Mouse (Mus musculus) T-helper 17 cell (primary cell): Measurements from ENCODE around the gene Tmcc1.

ENCODE experiments used
- in situ Hi-C, 2 experiments: fragments of 300-600 bp; cut with MboI, MseI; formaldehyde crosslinking; loops; 1 replicate in 1 of 2; 2 replicates in 1 of 2; pipeline ENCODE4 v1.15.1; 2025; ENCODE audit warnings: high pct_unique_total_duplicates in 2 of 2

Gene Tmcc1

DNA sequence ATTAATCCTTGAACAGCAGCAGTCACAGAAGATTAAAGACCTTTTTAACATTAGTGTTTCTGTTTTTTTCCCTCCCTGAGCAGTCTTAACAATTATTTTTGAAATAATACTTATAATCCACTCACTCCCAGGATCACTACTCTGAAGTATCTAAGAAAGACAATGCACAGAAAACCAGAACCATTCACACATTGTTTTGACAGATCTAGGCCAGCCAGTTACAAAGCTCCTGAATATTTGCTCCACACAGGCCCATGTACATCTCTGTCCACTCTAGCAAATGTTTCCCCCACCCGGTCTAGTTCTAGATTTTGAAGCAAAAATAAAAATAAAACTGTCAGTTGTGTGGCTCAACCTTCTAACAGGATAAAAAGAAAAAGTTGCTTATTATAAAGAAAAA is 45.9 kb downstream of the Tmcc1 start:
- in situ Hi-C loops: loop anchor here in 1 of 2 experiments (25.0 kb wide), 1 partner anchor 260 kb away; no protein-coding TSS in a partner anchor

DNA sequence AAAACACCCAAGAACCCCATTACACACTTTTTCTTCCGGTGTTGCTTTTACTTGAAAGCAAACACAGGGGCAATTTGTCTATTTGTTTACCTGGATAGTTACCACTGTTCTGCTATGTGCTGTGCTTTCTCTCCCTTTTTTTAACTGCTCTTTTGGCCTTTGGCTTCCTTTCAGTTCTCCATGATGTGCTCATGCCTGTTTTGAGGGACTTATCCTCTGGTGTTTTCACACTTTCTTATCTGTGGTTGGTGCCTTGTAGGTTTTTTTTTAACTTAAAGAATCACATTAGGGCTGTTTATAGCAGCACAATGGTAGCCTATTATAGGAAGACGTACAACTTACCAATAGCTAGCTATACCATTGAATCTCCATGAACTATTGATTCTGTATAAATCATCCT is 51.6 kb downstream of the Tmcc1 start:
- in situ Hi-C loops: loop anchor here in 1 of 2 experiments (25.0 kb wide), 1 partner anchor 254 kb away; no protein-coding TSS in a partner anchor

GRCm38 (mm10) chr6:116140782-116141181 is 52.5 kb downstream of the Tmcc1 start:
- in situ Hi-C loops: loop anchor here in 1 of 2 experiments (25.0 kb wide), 1 partner anchor 253 kb away; no protein-coding TSS in a partner anchor

- in situ Hi-C loops: loop anchor here (5.0 to 25.0 kb wide), 3 partner anchors 132 to 252 kb away; no protein-coding TSS in a partner anchor
These were observed 54.0 kb downstream of the Tmcc1 start for GRCm38 (mm10) chr6:116139143-116139856.

- in situ Hi-C loops: loop anchor here (5.0 to 25.0 kb wide), 3 partner anchors 129 to 249 kb away; no protein-coding TSS in a partner anchor
These were observed 57.2 kb downstream of the Tmcc1 start for GRCm38 (mm10) chr6:116135971-116136632.

DNA sequence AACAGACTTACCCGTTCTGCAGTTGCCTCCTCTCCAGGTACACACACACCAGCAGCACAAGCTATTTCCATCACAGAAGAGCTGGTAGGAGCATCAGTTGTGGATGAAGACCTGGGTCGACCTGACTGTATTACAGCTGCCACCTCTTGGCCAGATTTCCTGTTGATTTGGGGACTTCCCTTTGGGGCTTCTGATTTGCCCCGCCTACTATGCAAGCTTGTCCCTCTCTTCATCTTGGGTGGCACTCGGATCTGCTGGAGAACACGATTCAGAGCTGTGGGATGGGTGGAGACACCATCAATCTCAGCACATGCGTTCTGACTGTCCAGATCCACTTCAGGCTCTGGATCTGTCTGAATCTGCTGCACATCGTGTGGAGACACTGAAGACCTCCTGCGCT is 59.5 kb downstream of the Tmcc1 start:
- in situ Hi-C loops: loop anchor here (10.0 to 25.0 kb wide), 2 partner anchors 239 to 246 kb away; no protein-coding TSS in a partner anchor

DNA sequence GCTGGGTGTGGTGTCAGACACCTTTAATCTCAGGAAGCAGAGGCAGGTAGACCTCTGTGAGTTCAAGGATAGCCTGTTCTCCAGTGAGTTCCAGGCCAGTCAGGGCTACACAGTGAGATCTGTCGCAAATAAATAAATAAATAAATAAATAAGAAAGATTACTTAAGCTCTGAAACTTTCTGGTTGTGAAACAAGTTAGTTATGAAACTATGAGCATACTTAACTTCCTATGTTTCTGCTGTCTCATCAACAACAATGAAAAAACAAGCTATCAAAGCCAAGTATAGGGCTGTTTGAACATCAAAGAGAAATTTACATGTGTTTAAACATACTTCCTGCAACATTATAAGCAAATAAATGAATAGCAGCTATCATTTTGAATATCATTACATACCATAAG is 61.5 kb downstream of the Tmcc1 start:
- in situ Hi-C loops: loop anchor here (10.0 to 25.0 kb wide), 2 partner anchors 237 to 244 kb away; no protein-coding TSS in a partner anchor

- in situ Hi-C loops: loop anchor here in 1 of 2 experiments (25.0 kb wide), 1 partner anchor 241 kb away; no protein-coding TSS in a partner anchor
These were observed 64.6 kb downstream of the Tmcc1 start for GRCm38 (mm10) chr6:116128710-116129109.

DNA sequence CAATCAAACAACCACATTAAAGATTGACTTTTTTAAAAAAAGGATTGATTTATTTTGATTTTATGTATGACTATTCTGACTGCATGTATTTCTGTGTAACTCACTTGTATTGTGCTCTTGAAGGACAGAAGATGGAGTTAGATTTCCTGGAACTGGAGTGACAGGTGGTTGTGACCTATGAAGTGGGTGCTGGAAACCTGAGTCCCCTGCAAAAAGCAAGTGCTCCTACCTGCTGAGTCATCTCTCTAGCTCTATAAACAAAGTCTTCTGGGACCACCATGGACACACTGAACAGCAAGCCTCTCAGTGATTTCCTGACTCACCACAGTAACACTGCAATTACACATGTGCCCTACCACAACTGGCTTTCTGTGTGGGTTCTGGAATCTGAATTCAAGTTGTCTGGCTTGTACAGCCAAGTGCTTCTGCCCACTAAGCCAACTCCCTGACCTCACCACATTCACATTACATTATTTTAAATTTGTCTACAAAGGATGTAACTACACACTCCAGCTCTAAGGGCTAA is 65.3 kb downstream of the Tmcc1 start:
- in situ Hi-C loops: loop anchor here in 1 of 2 experiments (25.0 kb wide), 1 partner anchor 241 kb away; no protein-coding TSS in a partner anchor

- in situ Hi-C loops: loop anchor here in 1 of 2 experiments (25.0 kb wide), 1 partner anchor 239 kb away; no protein-coding TSS in a partner anchor
These were observed 66.7 kb downstream of the Tmcc1 start for GRCm38 (mm10) chr6:116126577-116126976.

DNA sequence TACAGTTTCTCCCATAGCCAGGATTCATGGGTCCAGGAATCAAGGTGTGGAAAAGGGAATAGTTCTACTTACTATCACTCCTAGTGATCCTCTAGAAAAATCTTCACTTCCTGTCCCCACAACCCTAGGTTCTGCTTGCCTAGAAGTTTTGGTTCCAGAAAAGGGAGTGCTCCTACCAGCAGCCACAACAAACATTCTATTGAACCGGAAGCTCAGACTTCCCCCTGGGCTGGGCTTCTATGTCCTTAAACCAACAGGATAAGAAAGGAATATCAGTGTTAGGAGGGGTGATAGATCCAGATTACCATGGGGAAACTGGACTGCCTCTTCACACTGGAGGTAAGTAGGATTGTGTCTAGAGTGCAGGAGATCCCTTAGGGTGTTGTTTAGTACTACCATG is 70.4 kb downstream of the Tmcc1 start:
- in situ Hi-C loops: no loop called here

GRCm38 (mm10) chr6:116119669-116120068 is 73.6 kb downstream of the Tmcc1 start:
- in situ Hi-C loops: loop anchor here (5.0 to 10.0 kb wide), 2 partner anchors 97 to 1855 kb away; no protein-coding TSS in a partner anchor

DNA sequence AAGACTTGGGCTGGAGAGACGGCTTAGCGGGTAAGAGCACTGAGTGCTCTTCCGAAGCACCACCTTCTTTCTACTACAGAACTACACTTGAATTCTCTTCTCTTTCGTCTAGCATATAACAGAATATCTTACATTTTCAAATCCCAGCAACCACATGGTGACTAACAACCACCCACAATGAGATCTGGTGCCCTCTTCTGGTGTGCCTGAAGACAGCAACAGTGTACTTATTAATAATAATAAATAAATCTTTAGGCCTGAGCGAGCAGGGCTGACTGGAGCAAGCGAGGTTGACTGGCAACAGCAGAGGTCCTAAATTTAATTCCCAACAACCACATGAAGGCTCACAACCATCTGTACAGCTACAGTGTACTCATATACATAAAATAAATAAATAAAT is 76.7 kb downstream of the Tmcc1 start:
- in situ Hi-C loops: loop anchor here (5.0 to 10.0 kb wide), 2 partner anchors 94 to 1852 kb away; no protein-coding TSS in a partner anchor

DNA sequence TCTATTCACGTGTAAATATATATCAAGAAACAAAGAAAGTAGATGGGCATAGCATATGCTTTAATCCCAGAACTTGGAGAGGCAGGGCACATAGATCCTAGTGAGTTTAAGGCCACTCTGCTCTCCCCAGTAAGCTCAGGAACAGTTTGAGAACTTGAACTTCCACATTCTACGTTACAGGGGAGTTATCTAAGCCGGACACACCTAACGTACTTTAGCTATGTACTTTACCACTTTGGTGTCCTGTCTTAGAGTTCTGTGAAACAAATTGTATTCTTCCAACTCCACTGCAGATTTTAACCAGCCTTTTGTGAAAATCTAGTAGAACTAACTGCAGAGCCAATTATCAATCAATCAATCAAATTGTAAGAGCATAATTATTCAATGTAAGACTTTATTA is 82.7 kb downstream of the Tmcc1 start:
- in situ Hi-C loops: loop anchor here in 1 of 2 experiments (10.0 kb wide), 1 partner anchor 1846 kb away; no protein-coding TSS in a partner anchor

DNA sequence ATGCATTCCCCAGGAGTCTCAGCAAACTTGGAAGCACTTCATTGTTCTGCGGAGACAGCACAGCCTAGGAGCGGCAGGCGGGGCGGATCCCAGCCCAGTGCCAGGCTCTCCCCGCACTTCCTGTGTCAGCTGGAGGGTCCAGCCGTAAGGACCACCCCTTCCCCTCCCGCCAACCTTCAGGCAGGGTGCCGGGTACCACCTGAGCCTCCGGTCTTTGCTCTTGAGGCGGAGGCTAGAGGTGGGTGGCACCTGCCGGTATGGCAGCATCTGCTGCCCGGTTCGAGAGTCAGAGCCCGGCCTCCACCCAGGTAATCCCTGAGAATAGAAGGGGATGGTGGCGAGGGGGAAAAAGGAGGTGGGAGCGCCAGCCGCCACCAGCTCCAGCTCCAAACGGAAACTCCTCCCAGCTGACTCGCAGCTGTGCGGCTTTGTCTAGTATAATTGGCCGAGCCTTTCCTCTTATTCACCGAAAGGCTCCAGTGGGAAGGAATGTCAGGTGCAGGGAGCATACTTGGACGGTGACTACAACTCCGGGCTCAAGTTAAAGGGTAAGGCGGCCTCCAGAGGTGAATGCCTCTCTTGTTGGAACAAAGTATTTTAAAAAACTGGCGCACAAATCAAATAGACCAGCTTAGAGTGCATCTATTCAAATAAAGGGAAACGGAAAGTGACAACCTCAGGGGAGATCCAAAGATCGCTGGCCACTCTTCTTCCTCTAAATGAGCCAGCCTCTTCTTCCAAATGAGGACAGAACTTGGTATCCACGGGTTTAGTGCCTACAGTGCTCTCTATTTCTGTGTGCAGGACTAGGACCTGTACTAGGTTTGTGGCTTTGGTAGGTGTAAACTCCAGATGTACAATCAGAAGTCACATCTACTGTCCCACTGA is 85.6 kb downstream of the Tmcc1 start:
- in situ Hi-C loops: no loop called here

- in situ Hi-C loops: no loop called here
These were observed 86.3 kb downstream of the Tmcc1 start for GRCm38 (mm10) chr6:116106967-116107470.

- in situ Hi-C loops: loop anchor here in 1 of 2 experiments (10.0 kb wide), 1 partner anchor 63 kb away; no protein-coding TSS in a partner anchor
These were observed 95.7 kb downstream of the Tmcc1 start for GRCm38 (mm10) chr6:116097579-116097978.

GRCm38 (mm10) chr6:116089402-116089801 is 103.9 kb downstream of the Tmcc1 start:
- in situ Hi-C loops: no loop called here

- in situ Hi-C loops: no loop called here
These were observed 107.2 kb downstream of the Tmcc1 start for GRCm38 (mm10) chr6:116086036-116086435.

- in situ Hi-C loops: no loop called here
These were observed 111.0 kb downstream of the Tmcc1 start for GRCm38 (mm10) chr6:116082239-116082638.
